Mouse (Mus musculus) gastrocnemius, postnatal 10 days (tissue): ENCODE measurements around the gene Cdx2. TPM values are rescaled to one million over a fixed set of nuclear protein-coding genes. Genes with fewer than 3 reads are reported as not detected.

ENCODE experiments used
- DNase-seq: peaks from one replicate; pipeline ENCODE4 v3.0.0; 2021; ENCODE audit warnings: mixed read lengths
- long read RNA-seq, 2 experiments: library from polyadenylated mRNA; stranded (forward); transcript quantifications; one replicate each; pipeline ENCODE4 v2.0.0; 2021
- total RNA-seq, 2 experiments: library from RNA; stranded (reverse); gene quantifications; 2 replicates each; pipeline ENCODE4 v1.2.3; 2021

Gene Cdx2
- not detected for total RNA-seq
- long read RNA-seq, experiment 1, result 0 reads
- long read RNA-seq, experiment 2, result 0 reads

DNA sequence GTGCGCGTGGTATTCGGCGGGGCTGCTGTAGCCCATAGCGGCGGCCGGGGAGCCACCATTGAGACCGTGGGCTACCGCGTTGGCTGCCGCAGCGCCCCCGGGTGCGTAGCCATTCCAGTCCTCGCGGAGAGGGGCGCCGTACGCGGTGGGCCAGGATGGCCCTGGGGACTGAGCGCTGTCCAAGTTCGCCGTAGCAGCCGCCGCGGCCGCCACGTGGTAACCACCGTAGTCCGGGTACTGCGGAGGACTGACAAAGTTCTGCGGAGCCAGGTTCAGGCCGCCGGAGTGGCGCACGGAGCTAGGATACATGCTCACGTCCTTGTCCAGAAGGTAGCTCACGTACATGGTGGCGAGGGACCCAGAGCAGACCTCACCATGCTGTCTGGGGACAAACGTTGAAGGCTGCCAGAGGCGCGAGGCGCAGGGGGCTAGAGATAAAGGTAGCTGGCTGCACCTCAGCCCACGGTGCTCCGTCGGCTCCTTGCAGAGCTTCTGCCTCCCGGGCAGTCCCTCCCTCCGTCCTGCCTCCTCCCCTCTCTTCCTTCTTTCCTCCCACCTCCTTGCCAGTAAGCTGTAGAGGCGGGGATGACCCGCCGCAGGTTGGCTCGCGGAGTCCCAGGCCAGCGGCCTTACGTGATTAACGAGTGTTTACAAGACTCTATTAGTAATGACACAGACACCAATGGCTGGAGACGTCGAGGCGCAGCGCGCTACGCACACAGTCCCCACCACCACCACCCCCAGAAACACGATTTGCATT is at the start of gene Cdx2:
Gene Cdx2, minus strand, starts transcription at position 633 of the 760 bp plus-strand sequence.
- DNase-seq, result no peak

DNA sequence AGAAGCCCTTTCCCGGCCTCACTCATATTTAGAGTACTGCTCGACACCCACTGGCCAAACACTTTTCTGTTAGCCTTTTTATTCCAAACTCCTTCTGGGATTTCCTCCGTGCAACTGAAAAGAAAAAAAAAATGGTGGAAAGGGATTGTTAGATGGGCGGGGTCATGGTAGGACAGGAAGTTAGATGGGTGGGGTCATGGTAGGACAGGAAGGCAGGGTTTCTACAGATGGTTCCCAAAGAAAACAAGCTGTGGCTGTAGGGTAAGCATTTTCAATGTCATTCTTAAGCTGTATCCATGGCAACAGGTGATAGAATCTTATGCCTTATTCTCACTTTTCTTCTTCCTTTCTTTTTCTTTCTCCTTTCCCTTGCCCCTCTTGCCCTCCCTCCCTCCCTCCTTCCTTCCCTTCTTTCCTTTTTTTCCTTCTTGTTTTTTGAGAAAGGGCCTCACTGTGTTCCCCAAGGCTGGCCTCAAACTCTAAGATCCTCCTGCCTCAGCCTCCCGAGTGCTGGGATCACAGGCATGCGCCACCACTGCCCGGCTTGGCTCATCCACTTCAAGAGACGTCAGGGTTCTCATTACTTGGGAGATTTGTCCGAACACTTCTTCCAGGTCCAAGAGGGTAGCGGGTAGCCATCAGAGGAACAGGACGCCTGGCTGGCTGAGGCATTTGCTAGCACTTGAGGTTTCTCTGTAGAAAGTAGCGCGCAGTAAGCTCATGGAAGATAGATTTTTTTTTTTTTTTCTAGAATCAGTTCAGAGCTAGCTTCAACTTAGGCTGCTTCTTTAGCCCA is 49.4 kb upstream of the Cdx2 start:
- no peak for DNase-seq

DNA sequence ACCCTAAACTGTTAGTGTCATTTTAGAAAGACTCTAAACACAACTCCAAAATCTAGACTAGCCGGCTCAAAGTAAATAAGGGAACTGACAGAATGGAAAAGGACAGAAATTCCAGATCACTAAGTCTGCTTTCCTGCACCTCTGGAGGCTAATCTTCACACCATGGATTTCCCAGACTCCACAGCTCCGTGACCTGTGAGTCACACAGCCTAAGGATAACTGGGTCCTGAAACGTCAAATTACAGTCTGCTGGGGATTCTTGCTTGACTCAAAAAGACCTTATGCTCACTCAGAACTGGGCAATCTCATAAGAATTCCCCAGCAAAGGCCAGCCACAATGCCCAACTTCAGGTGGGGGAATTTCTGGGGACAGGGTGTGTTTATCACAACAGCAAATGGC is 48.7 kb upstream of the Cdx2 start:
- DNase-seq, result no peak

DNA sequence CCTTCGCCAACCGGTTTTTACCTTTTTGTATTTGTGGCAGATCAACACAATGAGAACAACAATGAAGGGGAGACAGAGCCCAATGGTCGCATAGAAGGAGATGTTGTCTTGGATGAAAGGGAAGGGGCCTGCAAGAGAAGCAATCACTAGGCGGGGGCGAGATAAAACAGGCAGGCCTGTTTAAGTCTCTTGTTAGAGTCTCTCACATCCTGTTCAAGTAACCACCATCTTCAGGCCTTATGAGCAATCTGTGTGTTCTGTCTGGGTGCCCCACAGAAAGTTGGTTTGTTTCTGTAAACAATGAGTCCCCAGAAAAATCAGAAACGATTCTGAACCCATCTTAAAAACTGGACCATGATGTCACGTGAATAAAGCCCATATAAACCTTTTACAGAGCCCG is 47.9 kb upstream of the Cdx2 start:
- no peak for DNase-seq

DNA sequence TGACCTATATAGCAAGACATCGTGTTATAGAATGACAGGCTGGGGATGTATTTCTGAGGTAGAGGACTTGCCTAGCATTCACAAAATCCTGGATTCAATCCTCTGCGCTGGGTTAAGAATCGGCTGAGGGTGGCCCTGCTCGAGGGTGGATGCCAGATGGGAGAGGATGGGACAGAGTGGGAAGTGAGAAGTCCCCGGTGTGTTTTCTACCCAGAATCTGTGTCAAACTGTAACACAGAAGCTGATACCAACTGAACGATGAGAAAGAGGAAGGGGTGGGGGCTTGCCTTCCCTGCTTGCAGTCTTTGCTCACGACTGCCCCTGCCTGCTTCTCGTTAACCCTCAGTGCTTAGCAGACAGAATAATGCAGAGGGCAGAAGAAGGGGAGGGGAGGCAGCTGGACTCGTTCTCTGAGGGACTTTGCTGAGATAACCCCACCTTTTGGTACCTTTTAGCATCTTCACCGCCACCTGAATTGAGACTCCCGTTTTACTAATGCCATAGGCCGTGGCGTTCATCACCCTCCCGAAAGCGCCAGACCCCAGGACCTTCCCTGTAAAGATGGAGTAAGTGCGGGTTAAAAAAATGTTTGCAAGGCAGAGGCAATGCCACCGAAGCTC is 47.2 kb upstream of the Cdx2 start:
- DNase-seq, result no peak

DNA sequence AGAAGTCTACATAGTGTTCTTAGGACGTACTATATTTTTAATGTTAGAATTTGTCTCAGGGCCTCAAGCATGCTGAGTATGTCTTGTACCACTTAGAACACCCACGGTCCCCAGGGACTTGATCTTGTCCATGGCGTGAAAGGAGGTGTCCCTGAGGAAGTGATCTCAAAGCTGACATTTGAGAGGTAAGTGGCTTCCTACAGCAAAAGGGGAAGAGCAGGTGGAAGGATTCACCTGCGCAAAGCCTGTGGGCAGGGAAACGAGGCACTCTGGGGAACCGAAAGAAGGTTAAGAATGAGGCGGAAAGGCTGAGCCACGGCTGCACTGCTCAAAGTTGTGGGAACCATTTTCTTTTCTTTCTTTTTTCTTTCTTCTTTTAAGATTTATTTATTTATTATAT is 44.9 kb upstream of the Cdx2 start:
- DNase-seq, result no peak

DNA sequence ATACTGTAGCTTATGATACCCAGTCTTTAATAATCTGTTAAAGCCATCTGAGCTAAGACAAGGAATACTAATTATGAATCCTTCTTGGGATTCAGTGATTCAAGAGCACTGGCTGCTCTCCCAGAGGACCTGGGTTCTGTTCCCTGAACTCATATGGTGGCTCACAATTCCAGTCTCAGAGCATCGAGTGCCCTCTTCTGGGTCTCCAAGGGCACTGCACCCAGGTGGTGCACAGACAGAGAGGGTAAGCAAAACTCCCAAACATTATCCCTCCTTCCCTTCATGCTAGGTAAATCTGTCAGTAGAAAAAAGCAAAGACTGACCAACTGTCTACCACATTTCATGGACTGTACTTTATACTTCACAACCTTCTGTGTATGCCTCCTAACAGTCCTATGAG is 38.9 kb upstream of the Cdx2 start:
- DNase-seq, result no peak

DNA sequence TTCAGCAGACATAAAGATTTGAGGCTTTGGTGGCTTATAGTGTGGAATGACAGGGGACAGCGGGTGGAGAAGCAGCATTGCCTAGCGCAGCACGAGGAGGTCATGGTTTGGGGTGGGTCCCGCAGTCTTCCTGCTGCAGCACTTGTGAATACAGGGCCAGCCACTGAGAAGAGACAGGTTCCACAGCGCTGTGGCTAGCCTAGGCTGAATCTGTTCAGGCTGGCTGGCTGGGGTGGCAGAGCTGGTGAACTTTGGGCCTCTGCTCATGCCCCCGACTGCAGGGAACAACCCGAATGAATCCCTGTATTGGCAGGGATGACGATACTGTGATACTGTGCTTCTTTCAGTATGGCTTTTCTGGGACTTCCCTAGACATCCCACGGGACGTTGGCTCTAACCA is 36.8 kb upstream of the Cdx2 start:
- DNase-seq, result no peak

DNA sequence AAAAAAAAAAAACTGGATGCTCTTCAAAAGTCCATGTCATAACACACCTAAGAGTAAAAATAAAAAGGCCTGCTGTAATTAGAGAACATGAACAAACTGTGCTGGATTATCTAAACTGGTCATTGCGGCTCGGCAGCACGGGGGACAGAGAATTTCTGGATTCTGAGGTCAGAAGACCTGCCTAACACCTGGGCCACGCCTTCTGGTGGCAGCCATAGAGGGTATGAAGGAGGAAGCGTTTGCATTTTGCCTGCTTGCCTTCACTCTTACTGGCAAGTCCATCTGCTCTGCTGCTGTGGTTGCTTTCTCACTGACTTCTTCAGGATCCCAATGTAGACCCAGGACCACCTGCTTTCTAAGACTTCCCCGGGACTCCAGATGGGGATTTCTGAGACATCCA is 35.8 kb upstream of the Cdx2 start:
- DNase-seq, result no peak

DNA sequence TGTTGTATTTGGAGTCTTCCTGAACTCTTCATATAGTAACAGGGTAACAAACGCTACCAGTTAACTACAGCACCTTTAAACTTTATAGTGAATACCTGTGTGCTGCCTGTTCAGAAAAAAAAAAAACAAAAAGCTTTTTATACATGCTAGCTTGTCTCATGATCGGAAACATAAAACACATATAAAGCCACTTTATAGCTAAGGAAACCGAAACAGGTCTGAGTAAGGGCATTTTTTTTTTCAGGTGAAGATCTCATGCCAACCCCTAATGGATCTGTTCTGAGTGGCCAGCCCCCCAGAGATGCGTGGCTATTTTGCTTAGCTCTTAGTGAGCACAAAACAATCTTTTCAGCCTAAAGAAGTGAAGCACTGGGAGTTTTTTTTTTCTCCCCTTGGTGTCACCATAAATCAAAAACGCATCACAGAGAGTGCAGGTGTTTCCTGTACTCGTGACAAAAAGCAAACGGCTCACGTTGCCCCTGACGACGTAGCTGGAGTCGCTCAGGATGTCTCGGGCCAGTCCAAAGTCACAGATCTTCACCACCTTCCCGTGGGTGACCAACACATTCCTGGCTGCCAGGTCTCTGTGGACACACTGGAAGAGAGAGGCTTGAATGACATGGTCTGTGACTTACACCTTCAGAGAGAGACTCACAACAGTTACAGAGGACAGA is 33.8 kb upstream of the Cdx2 start:
- DNase-seq, result no peak

DNA sequence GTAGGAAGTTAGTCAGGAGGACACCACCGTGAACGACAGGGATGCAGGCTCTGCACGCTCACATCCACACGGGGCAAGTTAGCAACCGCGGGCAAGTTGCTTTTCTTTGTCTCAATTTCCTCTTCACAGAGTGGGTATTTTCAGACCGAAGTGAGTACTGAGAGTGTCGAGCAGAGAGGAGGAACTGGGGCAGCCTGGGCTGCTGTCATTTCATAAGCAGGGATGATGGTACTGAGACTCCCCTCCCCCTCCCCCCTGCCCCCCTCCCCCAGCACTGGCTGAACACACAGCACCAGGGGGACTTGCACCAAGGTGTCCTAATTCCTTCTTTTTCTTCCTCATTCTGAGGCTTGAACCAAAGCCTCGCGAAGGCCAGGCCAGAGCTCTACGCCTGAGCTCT is 32.5 kb upstream of the Cdx2 start:
- DNase-seq, result no peak

DNA sequence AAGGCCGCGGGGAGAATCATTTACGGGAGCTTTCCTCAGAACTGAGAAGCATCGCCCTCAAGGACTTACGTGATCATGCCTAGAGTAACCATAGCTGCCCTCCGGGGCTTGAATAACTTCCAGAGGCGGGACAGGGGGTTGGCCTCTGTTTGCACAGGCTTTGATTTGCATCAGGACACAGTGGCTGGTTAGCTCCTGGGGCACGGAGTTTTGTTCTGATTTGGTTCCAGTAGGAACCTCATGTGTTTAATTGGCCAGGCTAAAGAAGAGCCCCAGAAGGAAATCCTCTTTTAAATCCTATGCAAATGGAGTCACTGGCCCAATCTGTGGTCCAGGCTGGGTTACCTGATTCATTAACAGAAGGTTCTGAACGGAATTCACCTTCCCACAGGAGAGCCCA is 31.9 kb upstream of the Cdx2 start:
- no peak for DNase-seq

DNA sequence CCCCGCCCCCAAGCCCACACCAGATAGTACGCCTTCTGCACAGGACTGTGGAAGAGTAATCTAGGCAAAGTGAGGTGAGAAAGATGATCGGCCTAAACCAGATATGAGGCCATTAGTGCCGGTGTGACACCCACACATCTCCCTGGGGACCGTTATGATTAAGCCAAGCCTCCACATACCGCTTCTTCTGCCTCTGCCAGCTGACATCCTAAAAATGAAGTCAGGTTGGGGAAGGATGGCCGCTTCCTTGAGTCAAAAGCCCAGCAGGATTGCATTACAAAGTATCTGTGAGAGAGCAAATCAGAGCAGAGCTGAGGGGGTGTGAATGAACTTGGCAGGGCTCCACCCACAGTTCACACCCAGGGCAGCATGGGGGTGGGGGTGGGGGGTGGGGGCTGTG is 25.6 kb upstream of the Cdx2 start:
- DNase-seq, result no peak

DNA sequence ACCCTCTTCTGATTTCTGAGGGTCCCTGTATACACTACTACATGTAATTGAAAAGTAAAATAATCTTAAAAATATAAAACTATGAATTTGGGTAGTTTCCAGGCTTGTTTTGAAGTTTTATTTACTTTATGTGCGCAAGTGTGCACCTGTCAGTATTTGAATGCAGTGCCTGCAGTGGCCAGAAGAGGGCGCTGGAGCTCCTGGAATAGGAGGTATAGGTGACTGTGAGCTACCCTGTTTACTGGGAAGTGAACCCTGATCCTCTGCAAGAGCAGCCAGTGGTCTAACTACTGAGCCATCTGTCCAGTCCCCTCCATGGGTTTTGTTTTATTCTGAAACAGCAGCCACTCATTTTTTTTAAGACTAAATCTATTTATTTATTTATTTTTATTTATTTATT is 24.5 kb upstream of the Cdx2 start:
- peak; percentile 39 for DNase-seq

DNA sequence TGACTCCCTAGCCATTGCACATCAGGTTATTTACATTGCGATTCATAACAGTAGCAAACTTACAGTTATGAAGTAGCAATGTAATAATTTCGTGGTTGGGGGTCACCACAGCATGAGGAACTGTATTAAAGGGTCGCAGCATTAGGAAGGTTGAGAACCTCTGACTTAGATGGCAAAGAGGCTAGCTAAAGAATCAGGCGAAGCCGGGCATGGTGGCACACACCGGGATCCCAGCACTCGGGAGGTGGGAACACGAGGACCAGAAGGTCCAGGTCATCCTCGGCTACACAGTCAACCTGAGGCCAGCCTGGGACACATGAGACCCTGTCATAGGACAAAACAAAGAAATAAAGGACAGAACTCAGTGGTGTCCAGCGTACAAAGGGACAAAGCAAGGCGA is 22.9 kb upstream of the Cdx2 start:
- DNase-seq, result no peak

DNA sequence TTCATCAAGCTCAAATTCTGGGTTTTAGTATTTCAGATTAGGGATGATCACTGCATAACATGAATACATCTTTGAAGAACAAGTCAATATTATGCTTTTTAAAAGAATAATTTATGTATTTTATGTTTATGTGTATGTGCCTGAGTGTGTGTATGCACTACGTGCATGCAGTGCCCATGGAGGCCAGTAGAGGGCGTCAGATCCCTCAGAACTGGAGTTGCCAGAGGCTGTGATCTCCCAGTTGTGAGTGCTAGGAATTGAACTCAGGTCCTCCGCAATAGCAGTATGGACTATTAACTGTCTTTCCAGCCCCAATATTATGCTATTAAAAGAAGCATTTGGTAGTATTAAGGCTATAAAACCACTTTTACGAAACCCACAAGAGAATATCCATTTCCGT is 20.6 kb upstream of the Cdx2 start:
- no peak for DNase-seq

DNA sequence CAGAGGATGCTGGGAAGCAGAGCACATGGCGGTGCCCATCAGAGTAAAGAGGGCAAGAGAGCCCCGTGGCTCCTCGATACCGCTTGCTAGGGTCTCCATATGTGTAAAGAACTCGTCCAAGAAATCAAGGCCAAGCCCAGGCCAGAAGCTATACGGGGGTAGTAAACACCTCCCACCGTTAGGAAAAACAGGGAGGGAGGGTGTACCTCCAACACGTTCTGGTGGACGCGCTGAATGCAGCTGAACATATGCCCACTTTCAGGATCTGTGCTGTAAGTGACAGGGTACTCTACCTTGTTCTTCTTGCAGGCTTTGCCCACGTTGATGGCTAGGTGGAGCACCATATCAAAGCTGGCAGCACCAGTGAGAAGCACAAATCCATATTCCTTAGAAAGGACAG is 18.9 kb upstream of the Cdx2 start:
- DNase-seq, result no peak

DNA sequence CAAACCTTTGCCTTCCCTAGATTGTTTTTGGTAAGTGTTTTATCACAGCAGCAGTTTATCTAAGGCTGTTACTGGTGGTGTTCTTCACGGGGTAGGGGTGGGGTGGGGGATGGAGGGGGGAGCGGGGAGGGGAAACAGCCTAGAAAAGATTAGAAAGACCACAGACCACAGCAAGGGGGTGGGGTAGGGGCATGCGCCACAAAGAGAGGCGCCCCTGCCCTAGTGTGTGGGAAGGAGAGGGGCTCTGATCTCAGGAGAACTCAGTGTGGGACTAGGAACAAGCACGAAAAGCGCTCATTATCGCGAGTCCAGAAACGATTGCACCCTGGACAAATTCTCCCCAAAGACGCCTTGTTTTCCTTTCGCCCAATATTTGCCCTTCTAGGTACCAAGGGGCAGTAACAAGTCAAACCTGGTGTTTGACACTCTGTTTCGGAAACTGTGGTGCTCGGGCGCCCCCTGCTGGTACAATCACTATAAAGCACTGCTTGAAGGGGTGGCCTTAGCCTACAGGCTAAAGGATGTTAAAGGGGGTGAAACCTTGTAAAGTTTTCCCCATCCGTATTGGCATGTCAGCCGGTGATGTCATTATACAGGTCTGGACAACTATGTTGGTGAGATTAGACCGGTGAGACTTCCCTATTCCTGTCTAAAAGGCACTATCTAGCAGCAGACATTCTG is 16.3 kb upstream of the Cdx2 start:
- peak; percentile 80 for DNase-seq

DNA sequence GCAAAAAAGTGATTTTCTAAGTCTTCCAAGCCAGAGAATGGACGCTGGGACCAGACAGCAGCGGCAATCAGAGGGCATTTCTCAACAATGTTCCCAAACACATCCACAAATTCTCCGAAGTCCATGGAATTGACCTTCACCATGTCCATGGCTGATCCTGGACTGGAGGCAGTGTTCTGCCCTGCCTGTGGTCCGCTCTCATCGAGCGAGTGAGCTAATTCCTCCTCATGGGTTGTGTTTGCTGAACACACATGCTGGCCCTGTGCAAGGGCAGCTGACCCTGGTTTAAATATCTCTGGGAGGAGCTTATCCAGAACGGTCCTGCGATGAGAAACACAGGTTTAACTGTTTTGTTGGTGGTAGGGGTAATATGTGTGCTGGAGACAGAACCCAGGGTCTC is 15.1 kb upstream of the Cdx2 start, which contains the start of gene Urad:
Gene Urad, minus strand, starts transcription at position 258 of the 400 bp plus-strand sequence.
- DNase-seq, result no peak

DNA sequence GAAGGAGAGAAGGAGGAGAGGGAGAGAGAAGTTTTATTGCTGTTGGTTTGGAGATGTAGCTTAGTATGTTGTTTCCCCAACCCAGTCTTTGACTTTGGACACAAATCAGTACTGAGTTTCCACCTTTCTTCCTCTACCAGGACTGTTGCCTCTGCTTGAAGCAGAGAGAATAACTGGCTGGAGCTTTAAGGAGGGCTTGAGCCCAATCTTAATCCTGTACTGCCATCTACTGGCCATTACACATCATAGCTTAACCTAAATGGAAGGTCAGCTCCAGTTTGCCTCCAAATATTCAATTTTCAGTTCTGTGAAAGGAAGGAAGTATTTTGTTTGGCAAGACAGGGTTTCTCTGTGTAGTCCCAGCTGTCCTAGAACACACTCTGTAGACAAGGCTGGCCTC is 12.6 kb upstream of the Cdx2 start:
- no peak for DNase-seq

DNA sequence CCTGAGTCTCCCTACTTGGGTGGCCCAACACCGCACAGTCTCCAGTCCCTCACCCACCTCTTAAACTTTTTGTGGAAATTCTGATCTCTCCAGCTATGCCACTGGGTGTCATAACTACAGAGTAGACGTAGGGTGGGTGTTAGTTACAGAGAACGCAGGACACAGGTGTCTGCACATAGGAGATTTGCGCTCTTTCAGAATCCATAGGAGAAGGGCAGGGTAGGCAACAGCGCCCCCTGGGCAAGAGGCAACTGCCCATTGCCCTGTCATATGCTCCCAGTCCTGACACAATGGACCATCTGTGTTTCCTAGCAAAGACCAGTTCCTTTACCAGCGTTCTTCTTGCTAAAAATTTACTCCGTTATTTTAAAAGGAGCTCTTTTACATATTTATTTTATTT is 10.9 kb upstream of the Cdx2 start:
- no peak for DNase-seq

DNA sequence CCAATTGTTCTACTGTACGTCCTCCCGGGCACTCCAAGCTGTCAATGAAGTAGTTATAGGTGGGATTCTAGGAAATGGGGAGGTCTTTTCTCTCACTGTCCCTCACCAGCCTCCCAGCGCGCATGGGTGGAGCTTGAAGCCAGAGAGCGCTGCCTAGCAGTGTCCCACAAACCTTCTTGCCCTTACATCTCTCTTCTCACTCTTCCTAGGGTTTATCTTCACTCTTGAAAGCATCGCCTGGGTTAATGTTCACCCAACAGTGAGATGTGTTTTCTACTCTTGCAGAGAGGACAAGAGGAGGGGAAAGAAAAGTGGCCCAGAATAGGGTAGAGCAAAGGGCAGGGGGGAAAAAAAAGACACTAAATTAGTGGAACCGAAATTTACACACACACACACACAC is 10.3 kb upstream of the Cdx2 start:
- no peak for DNase-seq
